Mouse (Mus musculus): Measurements from ENCODE around the gene Ipo11.

Gene Ipo11

DNA sequence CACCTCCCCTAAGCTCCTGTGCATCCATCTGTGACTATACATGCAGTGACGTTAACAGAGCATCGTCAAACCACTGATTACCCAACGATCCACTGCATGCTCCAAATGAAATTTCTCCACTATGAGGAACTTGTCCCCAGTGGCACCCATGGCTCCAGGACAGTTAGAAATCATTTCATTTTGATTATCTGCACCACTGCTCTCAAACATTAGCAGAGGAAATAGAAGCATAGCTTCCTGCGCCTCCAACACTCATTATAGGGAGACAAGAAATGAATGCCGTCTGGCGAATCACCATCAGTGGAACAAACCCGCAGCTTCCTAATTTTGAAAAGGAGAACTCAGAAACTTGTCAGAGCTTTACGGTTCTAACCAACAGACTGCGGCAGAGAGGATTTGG is 123.7 kb downstream of the Ipo11 start:
- no peak for DNase-seq

DNA sequence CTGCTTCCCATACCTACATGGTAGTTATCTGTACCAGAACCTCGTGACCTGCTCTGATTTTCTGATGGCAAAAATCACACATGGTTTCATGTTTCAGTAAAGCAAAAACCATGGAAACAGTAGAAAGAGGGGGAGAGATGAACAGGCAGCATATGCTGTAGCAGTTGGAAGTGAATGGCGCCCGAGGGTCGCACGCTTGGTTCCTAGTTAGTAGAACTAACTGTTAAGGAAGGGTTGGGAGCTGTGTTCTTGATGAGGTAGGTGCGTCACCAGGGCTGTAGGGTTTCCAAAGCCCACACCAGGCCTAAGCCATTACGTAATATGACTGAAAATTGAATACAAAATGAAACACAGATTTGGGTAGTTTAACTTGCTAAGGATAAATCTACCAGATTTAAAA is 126.6 kb downstream of the Ipo11 start:
- no peak for DNase-seq

DNA sequence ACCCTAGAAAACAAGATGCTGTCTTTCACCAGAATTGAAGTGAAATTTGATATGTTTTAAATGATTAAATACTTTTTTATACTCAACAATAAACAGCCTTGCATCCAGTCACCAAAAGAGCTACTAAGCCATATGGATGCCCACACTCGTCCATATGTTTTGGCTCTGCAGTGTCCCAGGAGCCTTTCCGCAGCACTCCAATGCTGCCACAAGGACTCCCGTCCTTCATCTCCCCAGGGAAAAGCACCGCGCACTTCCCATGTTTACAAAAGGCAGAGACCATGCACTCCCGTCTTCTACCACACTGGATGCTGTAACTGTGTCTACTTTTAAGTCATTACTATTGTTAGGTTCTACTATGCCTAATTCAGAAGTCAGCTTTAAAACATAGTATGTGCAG is 127.9 kb downstream of the Ipo11 start:
- DNase-seq, result no peak

DNA sequence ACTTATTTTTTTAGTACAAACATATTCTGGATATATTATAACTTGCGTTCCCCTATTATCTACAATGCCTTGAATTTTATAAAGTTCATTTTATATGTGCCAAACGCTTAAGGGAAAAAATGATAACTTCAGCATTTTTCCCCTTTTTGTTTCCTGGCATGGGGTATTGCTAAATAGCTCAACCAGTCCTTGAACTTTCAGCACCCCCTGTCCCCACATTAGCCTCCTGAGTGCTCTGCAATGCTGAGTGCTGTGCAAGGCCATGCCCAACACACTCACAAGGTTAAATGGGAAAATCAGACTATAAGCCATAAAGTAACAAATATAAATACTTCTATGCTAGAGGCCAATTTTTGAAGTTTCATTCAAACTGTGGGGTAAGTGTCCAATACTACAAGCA is 128.4 kb downstream of the Ipo11 start:
- no peak for DNase-seq

DNA sequence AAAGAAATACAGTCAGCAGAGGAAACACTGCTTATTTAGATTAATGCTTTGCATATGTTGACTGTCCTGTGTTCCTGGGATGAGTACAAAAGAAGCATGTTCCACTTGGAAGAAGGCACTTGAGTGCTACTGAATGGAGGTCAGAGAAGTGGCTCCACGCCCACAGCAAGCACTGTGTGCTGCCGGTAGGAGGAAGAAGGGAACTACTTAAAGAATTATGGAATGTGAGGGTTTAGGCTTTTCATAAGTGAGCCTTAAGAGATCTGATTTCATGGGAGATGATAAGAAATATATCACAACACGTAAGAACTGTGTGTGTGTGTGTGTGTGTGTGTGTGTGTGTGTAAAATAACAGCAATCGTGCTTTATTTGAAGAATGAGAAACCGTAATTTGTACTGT is 129.5 kb downstream of the Ipo11 start:
- DNase-seq, result no peak

- DNase-seq, result no peak
These were observed 131.6 kb downstream of the Ipo11 start for GRCm38 (mm10) chr13:106805146-106805545.

DNA sequence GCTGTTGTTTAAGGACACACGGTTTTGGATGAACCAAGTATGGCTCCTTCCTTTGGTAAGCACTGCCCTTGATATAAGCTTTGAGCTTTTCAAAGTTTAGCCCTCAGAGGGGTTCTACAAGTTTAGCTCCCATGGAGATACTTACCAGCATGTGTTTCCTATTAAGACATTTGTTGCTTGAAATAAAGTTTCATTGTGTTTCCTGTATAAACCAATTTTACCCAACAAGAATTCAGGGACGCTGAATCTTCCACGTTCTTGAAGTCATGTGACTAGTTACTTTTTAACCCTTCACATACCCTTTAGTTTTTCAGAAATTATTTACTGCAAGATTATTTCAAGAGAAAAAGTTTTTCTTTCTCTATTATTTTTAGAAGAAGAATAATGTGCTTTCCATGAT is 138.7 kb downstream of the Ipo11 start:
- DNase-seq, result no peak

DNA sequence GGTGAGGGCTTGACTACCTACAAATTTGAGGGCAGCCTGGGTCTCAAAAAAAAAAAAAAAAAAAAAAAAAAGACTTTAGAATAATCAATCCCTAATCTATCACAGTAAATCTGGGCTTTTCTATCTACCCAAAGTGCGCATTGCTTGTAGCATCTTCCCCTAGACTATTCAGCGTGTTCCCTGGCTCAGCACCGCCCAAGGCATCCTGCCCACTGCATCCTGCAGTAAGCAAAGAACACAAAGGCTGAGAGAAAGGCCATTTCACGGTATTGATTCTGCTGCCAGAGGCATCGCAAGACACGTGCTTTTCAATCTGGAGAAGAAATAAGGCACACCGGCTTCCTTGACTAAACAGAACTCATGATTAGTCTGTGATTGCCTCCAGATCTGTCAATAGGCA is 147.9 kb downstream of the Ipo11 start:
- DNase-seq, result no peak

DNA sequence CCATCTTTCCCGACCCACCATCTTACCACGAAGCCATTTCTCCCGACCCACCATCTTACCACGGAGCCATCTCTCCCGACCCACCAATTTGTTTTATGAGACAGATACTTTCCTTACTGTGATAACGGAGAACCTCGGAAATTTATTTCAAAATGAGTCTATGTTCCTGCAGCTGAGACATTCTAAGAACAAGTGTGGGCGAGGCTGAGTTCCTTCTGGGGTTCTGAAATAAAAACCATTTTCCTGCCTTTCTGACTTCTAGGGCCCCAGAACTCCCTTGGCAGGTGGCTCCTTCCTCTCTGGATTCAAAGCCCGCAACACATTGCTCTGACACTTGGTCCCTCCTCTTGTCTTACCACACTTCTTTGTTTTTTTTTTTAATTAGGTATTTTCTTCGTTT is 168.0 kb downstream of the Ipo11 start:
- no peak for DNase-seq

DNA sequence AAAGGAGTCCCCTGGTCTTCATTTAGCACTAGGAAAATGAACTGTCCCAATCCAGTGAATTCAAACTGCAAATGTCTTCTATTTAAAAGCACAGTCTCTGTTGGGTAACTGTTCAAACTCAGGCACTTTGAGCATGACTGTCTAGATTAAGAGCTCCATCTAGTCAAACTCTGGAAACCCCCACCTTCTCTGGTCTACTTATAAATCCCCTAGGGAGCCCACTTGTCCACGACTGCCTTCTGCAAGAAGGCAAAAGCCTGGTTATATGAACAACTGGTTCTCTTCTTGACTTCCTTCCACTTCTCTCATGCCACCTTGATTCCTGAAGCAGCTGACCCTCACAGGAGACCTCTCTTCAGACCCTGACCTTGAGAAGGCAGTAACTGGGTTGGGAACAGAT is 174.1 kb downstream of the Ipo11 start:
- DNase-seq, result no peak

DNA sequence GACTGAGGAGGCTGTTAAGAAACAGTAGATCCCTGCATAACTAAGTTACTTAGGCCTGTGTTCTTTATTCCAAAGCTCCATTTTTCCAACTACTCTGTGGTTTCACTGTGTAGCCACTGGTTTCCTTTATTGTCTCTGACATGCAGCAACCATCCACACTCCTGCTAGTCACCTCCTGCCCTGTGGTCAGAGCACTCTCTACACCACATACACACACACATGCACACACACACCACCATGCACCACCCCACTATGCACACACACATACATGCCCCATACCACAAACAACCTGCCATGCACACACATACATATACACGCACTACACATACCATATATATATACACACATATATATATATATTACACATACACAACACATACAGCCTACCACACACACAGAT is 175.1 kb downstream of the Ipo11 start:
- DNase-seq, result no peak

GRCm38 (mm10) chr13:106760232-106760875 is 176.4 kb downstream of the Ipo11 start:
- no peak for DNase-seq

DNA sequence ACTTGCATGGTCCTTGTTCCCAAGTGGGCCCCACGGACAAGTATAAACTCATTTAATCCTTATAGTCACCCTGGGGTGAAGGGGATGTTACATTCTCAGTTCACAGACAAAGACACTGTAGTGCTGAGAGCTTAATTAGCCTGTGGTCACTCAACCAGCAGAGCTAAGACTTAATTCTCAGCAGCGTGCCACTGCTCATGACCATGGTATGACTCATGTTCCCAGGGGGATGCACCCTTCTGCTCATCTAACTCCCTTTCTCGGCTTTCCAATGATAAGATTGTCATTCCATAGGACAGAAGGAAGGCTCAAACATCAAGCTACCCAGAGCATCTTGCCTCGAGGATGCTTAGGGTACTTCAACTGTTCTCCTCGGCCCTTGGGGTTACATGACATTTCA is 180.9 kb downstream of the Ipo11 start:
- no peak for DNase-seq

DNA sequence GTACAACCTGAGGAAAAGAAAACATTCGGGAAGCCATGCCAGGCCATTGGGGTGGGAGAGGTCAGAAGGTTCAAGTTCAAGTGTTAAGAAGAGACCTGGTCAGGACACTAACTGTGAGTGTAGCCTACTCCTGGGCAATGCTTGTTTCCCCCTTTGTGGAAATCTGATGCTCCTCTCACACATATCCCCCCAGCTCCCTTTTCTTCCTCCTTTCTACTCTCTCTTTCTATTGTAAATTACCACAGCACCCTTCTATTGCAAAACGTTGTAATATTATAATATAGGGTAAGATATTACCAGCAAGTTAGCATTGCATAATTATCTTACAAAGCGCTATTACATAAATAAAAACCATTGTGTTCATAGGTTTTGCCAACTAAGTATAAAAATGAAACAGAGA is 182.5 kb downstream of the Ipo11 start:
- no peak for DNase-seq

- no peak for DNase-seq
These were observed 184.8 kb downstream of the Ipo11 start for GRCm38 (mm10) chr13:106751951-106752350.

DNA sequence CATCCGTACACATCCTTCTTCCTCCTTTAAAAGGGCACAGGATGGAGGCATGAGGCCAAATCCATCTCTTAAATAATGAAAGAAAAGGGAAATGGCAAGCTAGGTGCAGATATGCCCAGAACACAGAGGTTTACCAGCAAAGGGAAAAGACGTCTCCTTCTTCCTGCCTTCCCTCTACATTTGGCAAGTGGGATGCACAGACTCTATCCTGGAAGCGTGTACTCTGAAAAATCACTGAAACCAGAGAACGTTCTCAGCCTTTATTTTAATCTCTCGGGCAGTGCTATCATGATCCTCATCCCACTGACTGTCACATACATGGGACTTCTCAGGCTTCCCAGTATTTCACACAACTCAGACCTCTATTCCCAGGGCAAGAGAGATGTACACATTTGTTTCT is 189.9 kb downstream of the Ipo11 start:
- no peak for DNase-seq

- DNase-seq, result no peak
These were observed 191.6 kb downstream of the Ipo11 start for GRCm38 (mm10) chr13:106745201-106745600.
